Mouse (Mus musculus) R1 (cell line): ENCODE results near the gene Dera.
A peak's percentile ranks its signal among the peaks of the same experiment; 100 is the strongest.

ENCODE experiments used
- DNase-seq: peaks from one replicate; pipeline ENCODE4 v3.0.0-alpha.2; 2018; ENCODE audit warnings: low read depth, low spot score

Dera gene

DNA sequence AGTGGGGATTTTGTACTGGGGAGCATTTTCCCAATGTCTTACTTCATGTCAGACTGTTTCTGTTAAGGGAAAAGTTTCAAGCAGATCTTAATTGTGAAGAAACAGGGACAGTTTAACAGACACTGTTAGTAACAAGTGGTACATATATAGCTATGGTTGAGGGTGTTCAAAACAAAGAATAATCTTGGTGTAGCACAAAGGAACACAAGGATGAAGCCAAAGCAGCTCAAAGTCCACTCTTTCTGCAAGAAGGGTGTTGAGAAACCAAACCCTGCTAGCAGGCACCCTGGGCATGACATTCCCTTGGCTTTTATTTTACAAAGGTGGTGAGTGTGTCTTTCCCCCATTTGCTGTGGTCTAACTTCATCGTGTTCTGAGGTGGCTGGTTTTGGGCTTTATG, 3.5 kb downstream of the Dera start:
- no peak for DNase-seq

DNA sequence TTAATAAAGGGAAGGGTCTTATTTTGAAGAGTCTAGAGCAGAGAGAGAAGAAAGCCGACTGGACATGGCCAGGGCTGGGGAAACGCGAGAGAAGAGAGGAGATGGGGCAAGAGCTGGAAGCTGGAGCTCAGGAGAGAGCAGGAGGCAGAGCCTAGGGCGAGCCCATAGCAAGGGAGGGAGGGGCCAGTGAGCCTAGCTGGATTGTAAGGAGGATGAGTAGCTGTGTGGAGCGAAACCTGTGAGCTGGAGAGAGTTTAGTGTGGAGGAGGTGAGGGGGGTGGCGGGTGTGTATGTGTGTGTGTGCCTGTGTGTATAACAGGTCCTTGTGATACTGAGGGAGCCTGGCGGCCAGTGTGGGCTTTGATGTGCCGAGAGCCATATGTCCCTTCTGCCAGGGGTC, 5.3 kb downstream of the Dera start:
- DNase-seq = no peak

DNA sequence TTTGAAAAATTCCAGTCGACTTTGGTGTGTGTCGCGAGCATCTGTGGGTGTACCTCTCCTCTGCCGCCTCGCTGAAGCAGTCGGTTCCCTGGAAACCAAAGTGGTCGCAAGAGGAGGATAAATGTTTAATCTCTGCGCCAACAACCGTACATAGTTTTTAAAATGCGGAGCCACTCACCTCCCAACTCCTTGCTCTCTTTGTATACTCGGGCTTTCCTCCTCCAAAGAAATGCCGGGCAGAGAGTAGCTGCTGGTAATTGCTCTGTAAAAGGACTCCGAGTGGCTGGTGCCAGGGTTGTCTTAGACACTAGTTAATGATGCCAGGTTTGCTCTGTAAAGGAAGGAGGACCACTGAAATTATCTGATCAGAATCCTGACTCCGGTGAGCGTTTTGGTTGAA, 6.6 kb downstream of the Dera start:
- no peak for DNase-seq

DNA sequence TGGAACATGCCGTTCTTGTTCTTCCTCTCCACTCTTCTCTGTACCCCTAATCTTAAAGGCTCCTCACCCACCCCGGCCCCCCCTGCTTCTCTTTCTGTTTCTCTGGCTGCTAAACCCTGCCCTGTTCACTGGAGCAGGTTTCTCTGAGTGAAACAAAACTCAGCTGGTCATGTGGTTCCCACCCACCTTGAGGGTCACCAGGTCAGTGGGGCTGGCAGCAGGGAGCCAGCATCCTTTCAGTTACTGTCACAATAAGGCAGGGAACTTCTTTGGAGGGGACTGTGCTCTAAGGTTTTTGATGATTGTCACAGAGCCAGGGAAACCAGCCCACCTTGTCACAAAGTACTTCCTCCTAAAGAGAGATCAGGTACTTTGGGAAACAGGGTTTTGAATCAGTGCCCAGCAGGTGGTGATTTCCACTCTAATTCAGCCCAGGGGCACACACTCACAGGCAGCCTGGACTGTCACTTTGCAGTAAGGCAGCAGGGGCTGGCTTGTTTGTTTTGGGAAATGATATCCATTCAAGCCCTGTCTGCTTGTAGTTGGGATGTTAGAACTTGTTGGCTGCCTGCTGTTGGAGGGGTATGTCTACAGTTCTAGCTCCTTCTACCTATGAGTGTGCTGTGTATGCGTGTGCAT, 10.3 kb downstream of the Dera start:
- DNase-seq = no peak

GRCm38 (mm10) chr6:137766177-137766576, 11.8 kb downstream of the Dera start:
- DNase-seq = no peak

- no peak for DNase-seq
Measured at GRCm38 (mm10) chr6:137771621-137772250, 17.4 kb downstream of the Dera start.

DNA sequence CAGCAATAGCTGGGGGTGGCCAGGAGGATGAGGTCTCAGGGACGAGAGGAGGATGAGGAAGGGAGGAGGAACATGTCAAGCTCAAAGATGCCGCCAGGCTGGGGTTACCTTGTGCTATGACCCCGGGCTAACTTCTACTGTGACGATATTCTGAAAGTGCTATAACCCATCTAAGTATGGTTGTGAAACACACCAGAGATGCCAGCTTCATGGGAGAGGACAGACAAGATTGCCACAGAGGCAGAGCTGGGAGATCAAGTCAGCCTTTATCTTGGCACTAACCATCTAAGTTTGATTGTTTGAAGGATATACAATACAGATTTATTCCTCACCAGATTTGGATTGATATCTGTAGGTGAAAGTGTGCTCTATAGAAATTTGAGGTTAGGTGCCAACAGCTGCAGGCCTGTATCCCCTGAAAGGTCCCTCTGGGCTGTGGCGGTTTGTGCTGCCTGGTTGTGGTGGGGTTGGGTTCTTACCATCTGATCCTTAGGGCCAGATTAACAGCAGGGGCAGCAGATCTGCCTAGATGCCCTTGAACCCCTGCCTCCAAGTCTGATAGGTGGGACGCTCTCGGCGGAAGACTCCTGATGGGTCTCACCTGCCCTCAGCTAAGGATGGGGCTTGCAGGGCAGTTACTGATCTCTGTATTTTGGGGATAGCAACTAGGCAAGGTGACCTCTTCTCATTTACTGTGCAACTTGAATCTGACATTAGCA, 18.7 kb downstream of the Dera start:
- no peak for DNase-seq

- no peak for DNase-seq
Measured at GRCm38 (mm10) chr6:137773637-137774028, 19.3 kb downstream of the Dera start.

DNA sequence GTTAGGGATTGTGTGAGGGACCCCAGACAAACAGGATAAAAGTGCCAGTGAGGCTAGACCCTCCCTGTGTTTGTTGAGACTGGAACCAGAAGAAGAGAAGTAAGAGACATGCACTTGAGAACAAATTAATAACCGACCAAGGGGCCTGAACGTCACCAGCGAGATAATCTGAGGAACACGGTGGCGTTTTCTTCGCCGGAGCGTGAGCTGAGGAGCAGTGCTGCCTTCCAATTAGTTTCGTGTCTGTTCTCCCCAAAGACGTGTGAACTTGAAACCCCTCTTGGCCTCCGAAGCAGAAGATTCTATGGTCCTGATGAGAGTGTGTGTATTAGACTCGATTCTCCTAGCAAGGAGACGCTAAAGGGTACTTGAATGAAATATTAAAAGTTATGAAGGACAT, 19.8 kb downstream of the Dera start:
- DNase-seq = no peak

DNA sequence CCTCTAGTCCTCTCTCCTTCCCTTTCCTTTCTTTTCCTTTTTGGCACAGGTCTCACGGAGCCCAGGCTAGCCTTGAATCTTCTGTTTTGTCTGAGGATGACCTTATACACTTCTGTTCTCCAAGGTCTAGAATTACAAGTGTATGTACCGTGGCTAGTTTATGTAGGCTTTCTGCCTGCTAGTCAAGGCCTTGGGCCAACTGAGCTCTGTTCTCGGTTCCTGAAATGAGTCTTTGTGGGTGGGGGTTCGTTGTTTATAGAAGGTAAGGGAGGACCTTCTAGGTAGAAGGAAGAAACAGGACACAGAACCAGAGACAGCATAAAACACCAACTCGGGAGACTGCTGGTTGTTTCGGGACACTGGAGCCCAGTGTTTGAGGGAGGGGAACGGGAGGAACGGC, 20.8 kb downstream of the Dera start:
- no peak for DNase-seq

DNA sequence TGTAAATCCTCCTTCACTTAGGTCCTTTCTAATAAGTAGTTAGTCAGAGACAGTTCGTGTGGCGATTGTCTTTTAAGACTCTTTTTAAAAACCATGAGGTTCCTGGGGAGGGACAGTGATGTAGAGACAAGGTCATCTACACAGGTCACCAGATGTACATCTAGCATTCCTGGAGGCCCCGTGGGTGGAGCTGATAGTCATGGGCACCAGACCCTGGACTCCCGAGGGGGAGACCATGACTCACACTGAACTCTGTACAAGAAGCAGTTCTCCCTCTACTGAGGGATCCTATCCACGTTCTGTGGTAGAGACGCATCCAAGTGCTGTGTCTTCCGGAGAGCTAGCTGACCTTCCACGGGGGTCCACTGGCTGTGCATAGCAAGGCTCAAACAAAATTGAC, 22.6 kb downstream of the Dera start:
- DNase-seq = no peak

- DNase-seq = no peak
Measured at GRCm38 (mm10) chr6:137783899-137784637, 29.7 kb downstream of the Dera start.

DNA sequence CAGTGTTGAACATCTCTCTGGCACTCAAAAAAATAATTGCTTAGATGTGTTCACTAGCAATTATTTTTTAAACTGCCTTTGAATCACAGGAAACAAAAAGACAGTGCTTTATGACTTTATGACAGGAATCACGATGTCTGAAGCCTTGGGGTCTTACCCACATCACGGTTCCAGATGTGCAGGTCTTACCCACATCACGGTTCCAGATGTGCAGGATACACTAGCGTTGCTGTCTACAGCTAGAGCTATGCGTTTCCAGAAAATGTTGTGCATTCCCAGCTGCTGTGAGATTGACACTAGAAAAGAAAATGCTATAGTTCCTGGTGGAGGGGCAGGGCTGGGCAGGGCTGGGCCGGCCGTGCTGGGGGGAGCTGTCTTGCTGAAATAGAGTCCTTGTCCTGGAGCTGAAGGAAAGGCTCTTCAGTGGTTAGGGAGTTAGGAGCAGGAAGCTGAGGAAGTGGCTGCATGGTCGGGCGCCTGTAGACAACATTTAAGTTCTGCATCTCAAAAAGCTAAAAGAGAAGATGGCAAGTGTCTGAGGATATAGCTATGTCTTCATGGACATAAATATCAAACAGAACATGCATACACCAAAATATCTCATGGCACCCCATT, 34.7 kb downstream of the Dera start:
- DNase-seq = no peak

DNA sequence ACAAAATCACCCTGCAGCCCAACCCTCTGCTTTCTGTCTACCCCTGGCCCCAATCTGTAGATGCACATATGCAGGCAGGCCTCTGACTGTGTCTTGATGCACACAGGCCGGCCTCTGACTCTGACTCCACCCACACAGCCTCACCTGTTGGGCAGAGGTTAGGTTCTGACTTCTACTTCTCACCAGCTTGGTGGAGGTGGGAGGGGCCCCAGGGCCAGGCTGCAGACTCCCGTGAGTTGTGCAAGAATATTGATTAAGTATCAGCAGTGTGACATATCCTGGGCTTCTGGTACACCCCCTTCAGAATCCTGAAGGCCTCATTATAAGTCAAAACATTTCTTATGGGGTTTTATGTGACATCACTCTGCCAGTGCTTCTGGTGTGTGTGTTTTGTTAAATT, 35.3 kb downstream of the Dera start:
- DNase-seq = no peak

GRCm38 (mm10) chr6:137795494-137795893, 41.1 kb downstream of the Dera start:
- DNase-seq = no peak

DNA sequence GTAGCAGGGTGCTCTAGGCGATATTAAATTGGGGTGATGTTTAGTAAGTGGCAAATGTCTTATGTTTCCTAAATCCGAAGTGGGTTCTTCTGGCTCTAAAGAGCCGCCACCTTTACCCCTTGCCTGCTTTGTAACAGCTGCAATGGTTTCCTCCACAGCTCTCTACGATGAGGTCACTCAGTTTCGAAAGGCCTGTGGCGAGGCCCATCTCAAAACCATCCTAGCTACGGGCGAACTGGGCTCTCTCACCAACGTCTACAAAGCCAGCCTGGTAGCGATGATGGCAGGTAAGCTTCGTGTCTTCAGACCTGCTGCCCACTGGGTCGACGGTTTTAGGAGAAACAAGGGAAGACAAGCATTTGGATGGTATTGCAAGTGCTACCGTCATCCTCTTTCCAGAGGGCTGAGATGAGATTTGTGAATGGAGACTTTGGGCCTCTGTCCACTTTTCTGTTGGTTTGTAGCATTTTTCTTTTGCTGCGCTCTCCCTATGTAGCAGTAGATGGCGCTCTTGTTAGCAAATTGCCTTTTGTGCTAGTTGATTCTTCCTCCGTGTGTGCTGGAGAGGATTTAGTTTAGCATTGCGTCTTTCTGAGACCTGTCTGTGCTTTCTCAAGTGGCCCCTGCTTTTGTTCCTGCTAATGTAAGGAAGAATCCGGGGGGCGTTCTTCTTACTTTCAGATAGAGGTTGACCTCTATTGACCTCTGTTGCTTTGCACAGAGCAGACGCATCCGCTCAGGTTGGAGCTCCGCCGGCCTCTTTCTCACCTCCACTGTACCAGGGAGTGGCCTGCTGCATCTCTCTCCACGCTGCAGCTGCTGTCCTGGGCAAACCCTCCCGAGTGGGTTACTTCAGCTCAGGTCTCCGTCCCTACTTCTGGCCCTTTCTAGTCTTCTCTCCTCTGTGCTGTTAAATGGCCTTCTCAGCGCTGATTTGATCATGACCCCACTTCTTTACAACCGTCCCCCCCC, 42.5 kb downstream of the Dera start:
- DNase-seq = peak; percentile 75

DNA sequence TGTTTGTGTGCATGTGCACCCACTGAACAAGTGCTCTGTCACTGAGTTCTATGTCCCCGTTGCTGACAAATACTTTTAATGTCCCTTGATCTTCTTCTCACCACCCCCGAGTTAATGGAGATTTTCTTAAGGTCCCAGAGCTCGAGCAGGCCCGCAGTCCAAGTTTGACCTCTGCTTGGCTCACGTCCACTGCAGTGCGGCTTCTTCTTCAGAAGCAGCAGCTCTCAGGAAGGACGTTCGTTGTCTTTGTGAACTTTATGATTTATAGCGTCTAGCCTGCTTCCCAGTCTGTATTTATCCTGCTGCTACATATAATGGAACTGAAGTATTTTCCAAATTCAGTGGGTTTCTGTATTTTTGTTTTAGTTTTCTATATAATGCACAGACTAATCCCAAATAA, 44.9 kb downstream of the Dera start:
- DNase-seq = no peak

- DNase-seq = no peak
Measured at GRCm38 (mm10) chr6:137803456-137804005, 49.2 kb downstream of the Dera start.

DNA sequence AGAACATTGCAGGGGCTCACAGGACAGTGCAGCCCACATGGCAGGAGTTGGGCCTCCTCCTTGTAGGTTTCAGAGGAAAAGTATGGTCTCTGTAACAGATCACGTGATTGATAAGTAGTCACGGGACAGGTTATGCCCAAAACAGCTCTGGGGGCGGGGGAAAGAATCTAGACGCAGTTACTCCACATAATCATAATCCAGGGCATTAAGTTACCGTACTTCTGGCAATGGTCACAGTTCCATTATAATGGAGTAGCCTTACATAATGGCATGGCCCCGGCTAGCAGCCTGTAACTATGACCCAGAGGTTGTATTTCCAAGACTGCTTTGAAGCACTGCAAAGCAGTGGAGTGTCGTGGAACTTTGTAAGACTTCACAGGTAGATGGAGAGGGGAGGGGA, 49.8 kb downstream of the Dera start:
- no peak for DNase-seq

DNA sequence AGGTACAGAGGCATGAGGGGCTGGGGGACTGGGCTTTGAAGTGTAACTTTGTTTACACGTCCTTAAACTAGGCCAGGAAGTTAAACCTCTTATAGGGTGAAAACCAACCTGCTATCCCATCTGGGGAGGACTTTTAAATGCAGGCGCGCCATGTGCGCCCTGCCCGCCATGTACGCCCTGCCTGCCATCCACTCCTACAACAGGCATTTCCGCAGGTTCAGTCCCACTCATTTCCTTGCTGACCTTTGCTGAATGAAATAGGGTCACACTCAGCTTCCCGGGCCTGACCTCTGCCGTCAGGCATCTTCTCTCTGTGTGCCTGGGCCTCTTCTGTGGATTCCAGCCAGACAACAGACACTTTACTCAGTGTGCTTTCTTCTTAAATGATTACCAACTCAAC, 50.3 kb downstream of the Dera start:
- DNase-seq = peak; percentile 37

DNA sequence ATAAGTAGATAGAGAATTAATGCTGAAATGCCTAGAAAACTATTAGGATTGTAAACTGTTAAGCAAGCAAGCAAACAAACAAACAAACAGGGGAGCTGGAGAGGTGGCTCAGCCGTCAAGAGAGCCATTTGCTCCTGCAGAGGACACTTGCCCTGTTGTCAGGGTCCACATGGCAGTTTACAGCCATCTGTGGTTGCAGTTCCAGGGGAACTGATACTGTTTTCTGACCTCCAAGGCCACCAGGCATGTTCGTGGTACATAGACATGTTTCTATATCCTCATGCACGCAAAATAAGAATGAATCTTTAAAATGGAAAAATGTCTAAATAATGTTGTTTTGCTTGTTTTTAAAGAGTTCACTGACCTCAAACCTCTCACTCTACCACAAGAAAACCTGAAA, 52.0 kb downstream of the Dera start:
- DNase-seq = no peak
